Mouse (Mus musculus) E14TG2a.4 (cell line): ENCODE measurements around the gene Tpcn2.

Experiments used
- CTCF ChIP-seq: conservative IDR thresholded peaks from 2 replicates; pipeline ENCODE4 v1.5.1; 2014; ENCODE audit warnings: low read length
- NANOG ChIP-seq: IDR thresholded peaks from 2 replicates; pipeline ENCODE4 v1.6.1; 2014; ENCODE audit warnings: borderline replicate concordance, low read length, mixed read lengths
- POU5F1 ChIP-seq: IDR thresholded peaks from 2 replicates; pipeline ENCODE4 v1.6.1; 2014; ENCODE audit warnings: low read length, borderline replicate concordance

DNA sequence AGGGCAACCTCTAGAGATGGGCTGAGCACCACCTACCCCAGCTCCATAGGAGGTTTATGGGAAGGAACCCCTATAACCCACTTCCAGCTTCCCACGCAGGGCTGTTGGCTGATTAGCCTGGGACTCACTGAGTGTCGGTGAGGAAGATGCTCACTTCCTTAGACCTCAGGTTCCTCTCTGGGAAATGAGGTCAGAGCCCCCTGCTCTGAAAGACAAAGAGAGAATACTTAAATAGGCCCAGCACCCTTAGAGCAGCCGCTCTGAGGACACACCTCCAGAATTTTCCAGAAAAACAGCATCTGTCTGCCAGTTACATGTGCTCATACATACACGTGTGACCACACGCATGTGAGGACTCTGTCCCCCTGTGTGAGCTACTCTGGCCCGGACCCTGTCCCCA is 77.0 kb downstream of the Tpcn2 start:
- no peak for TF ChIP-seq CTCF
- TF ChIP-seq NANOG: no peak
- TF ChIP-seq POU5F1: no peak
